Mouse (Mus musculus): ENCODE data around the gene Naglu. TPM values are rescaled to one million over a fixed set of nuclear protein-coding genes. Genes with fewer than 3 reads are reported as not detected.

Naglu gene
- total RNA-seq (2021) = 10 to 100 TPM in 1 of 2 experiments, 1 to 10 TPM in 1; 9.1 to 10.1 TPM

- intact Hi-C loops (cut with DNase I) = loop anchor here (1.0 to 10.0 kb wide), 2 partner anchors 12 to 355 kb away; partner anchors contain the start of genes Hspb9 and Kat2a
Measured at GRCm38 (mm10) chr11:101069391-101070188, at the start of gene Naglu. Gene Naglu, plus strand, starts transcription at chr11:101070012.

GRCm38 (mm10) chr11:101023371-101023770 is 46.4 kb upstream of the Naglu start:
- intact Hi-C loops (cut with DNase I) = no loop called here
- DNase-seq = peak in 1 of 2 experiments; percentile 20

More at GRCm38 (mm10) chr11:101069391-101070188, at the start of gene Naglu:
- peak; percentile 92 to 94 for DNase-seq

- intact Hi-C loops (cut with DNase I) = no loop called here
- no peak for DNase-seq
Measured at GRCm38 (mm10) chr11:101024001-101024400, 45.8 kb upstream of the Naglu start.

GRCm38 (mm10) chr11:101027121-101027520 is 42.7 kb upstream of the Naglu start:
- intact Hi-C loops (cut with DNase I) = no loop called here
- DNase-seq = no peak

GRCm38 (mm10) chr11:101029320-101029719 is 40.5 kb upstream of the Naglu start:
- intact Hi-C loops (cut with DNase I) = no loop called here
- no peak for DNase-seq

GRCm38 (mm10) chr11:101030136-101030807 is 39.5 kb upstream of the Naglu start:
- intact Hi-C loops (cut with DNase I) = no loop called here

GRCm38 (mm10) chr11:101030808-101031156 is 39.0 kb upstream of the Naglu start:
- intact Hi-C loops (cut with DNase I) = no loop called here
- DNase-seq = no peak

More at GRCm38 (mm10) chr11:101030136-101030807, 39.5 kb upstream of the Naglu start:
- DNase-seq = no peak

GRCm38 (mm10) chr11:101031470-101031869 is 38.3 kb upstream of the Naglu start:
- DNase-seq = no peak
- intact Hi-C loops (cut with DNase I) = no loop called here

- intact Hi-C loops (cut with DNase I) = loop anchor here (2.0 kb wide), 1 partner anchor 17 kb away; no protein-coding TSS in a partner anchor
- no peak for DNase-seq
Measured at GRCm38 (mm10) chr11:101033856-101034500, 35.8 kb upstream of the Naglu start.

- intact Hi-C loops (cut with DNase I) = loop anchor here (2.0 kb wide), 1 partner anchor 18 kb away; no protein-coding TSS in a partner anchor
- no peak for DNase-seq
Measured at GRCm38 (mm10) chr11:101034614-101035327, 35.0 kb upstream of the Naglu start.

- DNase-seq = no peak
- intact Hi-C loops (cut with DNase I) = loop anchor here (2.0 kb wide), 1 partner anchor 19 kb away; no protein-coding TSS in a partner anchor
Measured at GRCm38 (mm10) chr11:101035328-101035695, 34.5 kb upstream of the Naglu start.

GRCm38 (mm10) chr11:101037795-101038194 is 32.0 kb upstream of the Naglu start:
- DNase-seq = no peak
- intact Hi-C loops (cut with DNase I) = no loop called here

- intact Hi-C loops (cut with DNase I) = loop anchor here (5.0 kb wide), 1 partner anchor 34 kb away; no protein-coding TSS in a partner anchor
- no peak for DNase-seq
Measured at GRCm38 (mm10) chr11:101045826-101046225, 24.0 kb upstream of the Naglu start.

- no peak for DNase-seq
Measured at GRCm38 (mm10) chr11:101046440-101046839, 23.4 kb upstream of the Naglu start.

GRCm38 (mm10) chr11:101047502-101047901 is 22.3 kb upstream of the Naglu start:
- intact Hi-C loops (cut with DNase I) = loop anchor here (5.0 kb wide), 1 partner anchor 35 kb away; no protein-coding TSS in a partner anchor
- DNase-seq = no peak

More at GRCm38 (mm10) chr11:101046440-101046839, 23.4 kb upstream of the Naglu start:
- intact Hi-C loops (cut with DNase I) = loop anchor here (5.0 kb wide), 1 partner anchor 34 kb away; no protein-coding TSS in a partner anchor

- DNase-seq = no peak
- intact Hi-C loops (cut with DNase I) = no loop called here
Measured at GRCm38 (mm10) chr11:101050359-101050758, 19.5 kb upstream of the Naglu start.

- intact Hi-C loops (cut with DNase I) = no loop called here
- DNase-seq = no peak
Measured at GRCm38 (mm10) chr11:101051051-101051493, 18.7 kb upstream of the Naglu start.

- intact Hi-C loops (cut with DNase I) = no loop called here
- DNase-seq = no peak
Measured at GRCm38 (mm10) chr11:101051617-101052016, 18.2 kb upstream of the Naglu start.

- peak; percentile 71 to 74 for DNase-seq
- intact Hi-C loops (cut with DNase I) = no loop called here
Measured at GRCm38 (mm10) chr11:101052751-101053473, 16.9 kb upstream of the Naglu start.
